Mouse (Mus musculus): ENCODE data around the gene Fbxw10.
A peak's percentile ranks its signal among the peaks of the same experiment; 100 is the strongest.

Gene Fbxw10

DNA sequence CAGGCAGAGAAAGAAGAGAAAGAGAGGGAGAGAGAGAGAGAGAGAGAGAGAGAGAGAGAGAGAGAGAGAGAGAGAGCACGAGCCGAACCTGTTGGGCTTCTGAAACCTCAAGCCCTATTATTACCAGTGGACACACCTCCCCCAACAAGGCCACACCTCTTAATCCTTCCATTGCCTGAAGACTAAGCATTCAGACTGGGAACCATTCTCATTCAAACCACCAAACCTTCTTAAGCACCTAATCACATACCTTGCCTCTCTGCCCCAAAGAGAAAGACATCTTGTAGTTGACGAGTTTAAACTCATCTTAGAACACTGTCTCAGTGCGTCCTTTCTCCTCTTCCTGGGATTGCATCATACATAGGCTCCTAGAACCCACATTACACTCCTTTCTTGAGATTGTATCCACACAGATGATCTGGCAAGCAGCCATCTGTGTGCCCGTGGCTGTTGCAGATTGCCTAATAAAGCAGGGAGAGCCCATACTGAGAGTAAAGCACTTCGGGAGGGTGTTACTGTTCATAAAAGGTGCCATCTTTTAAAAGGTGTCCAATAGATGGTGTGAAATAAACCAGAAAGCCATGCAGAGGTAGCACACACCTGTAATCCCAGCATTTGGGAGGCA lies 57.1 kb downstream of the Fbxw10 start:
- DNase-seq (ENCODE audit: low read depth, low spot score) = no peak

GRCm38 (mm10) chr11:62909720-62910306 lies 62.9 kb downstream of the Fbxw10 start:
- DNase-seq (ENCODE audit: low read depth, low spot score) = no peak

DNA sequence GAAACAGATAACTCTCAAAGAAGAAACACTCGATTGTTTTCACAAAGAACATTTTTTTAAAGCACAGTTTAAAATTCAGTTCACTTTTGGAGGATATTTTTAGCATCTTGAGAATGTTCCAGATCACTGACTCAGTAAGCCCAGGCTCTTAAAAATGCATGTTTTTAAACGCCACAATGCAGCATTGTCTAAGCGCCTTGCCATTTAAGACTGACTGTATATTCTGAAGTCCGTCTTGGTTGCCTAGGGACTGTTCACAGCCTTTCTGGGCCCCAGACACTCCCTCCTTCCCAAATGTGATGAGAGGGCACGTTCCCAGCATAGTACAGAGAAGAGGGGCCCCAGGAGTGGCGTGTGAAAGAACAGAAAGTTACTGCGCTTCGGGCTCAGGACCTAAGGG lies 64.5 kb downstream of the Fbxw10 start:
- DNase-seq (ENCODE audit: low read depth, low spot score) = no peak

- DNase-seq (ENCODE audit: low read depth, low spot score) = no peak
Observed at GRCm38 (mm10) chr11:62913141-62913540, 66.3 kb downstream of the Fbxw10 start.

DNA sequence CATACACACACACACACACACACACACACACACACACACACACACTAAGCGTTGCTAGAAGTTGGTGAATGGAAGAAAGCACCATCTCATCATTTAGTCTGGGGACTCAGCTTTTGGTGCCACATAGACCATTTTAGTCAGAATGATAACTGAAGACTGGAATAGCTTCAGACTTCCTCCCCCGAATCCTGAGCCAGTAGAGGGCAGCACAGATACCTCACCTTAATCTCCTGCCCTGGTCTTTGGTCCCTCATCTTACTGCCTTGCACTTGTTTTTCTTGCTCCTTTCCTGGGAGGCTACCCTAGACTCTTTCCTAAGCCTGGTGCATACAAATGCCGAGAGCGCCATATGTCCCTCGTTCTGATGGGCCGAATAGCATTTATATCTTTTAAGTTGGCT lies 67.7 kb downstream of the Fbxw10 start:
- DNase-seq (ENCODE audit: low read depth, low spot score) = no peak

DNA sequence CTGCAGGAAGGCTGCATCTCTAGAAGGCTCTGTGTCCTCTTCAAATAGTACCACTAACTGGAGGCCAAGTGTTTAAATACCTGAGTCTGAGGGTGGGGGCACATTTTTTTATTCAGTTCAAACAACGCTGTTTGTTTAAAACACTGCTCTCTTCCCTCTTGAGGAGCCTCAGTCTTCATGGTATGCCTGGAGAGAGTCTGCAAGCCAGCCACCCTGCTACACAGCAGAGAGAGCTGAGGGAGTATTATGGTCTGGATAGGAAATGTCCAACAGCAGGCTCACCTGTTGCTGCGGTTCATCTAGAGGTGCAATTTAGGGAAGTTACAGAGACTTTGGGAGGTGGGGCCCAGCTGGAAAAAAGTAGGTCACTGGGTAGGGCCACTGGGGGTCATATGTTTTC lies 68.6 kb downstream of the Fbxw10 start:
- no peak for DNase-seq (ENCODE audit: low read depth, low spot score)

- no peak for DNase-seq (ENCODE audit: low read depth, low spot score)
Observed at GRCm38 (mm10) chr11:62916765-62917164, 69.9 kb downstream of the Fbxw10 start.

DNA sequence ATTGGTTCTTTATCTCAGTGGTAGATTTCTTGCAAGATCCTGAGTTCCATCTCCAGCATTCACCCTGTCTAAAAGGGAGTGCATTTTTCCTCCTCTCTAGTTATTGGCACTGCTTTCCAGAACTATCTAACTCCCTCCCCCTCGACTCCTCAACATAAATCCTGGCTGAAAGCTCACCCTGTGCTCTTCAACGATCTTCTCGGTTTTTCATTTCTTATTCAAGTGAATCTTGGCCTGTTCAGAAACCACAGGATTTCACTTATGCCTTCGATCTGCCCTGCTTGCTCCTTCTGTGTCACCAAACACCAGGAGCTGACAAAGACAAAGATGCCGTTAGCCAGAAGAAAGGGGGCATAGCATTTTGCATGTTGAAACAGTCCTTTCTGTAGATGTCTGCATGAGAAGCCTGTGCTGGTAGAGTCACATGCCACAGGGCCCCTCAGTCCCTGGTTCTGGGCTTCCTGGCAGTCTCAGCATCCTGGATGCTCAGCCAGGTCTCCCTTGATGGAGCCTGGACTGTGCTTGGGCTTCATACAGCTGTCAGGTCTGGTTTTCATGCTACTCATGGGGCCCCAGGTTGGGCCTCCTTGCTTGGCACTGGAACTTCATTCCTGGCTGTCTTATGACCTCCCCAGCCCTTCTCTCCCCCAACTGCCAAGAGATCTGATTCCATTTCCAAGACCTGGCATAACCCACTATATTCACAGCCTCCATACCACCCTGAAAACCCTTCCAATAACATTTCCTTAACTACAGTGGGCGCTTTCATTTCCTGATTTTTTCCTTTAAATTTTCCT lies 73.3 kb downstream of the Fbxw10 start:
- DNase-seq (ENCODE audit: low read depth, low spot score) = no peak

DNA sequence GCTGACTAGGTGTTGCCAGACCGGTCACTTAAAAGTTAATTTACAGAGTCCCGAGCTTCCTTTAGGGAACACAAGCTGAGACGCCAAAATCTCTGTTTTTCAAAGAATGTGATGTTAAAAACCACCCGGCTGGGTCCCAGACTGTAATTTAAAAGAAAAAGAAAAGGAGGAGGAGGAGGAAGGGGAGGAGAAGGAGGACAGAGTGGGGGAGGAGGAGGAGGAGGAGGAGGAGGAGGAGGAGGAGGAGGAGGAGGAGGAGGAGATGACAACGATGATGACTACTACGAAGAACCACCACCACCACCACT lies 73.8 kb downstream of the Fbxw10 start:
- no peak for DNase-seq (ENCODE audit: low read depth, low spot score)

DNA sequence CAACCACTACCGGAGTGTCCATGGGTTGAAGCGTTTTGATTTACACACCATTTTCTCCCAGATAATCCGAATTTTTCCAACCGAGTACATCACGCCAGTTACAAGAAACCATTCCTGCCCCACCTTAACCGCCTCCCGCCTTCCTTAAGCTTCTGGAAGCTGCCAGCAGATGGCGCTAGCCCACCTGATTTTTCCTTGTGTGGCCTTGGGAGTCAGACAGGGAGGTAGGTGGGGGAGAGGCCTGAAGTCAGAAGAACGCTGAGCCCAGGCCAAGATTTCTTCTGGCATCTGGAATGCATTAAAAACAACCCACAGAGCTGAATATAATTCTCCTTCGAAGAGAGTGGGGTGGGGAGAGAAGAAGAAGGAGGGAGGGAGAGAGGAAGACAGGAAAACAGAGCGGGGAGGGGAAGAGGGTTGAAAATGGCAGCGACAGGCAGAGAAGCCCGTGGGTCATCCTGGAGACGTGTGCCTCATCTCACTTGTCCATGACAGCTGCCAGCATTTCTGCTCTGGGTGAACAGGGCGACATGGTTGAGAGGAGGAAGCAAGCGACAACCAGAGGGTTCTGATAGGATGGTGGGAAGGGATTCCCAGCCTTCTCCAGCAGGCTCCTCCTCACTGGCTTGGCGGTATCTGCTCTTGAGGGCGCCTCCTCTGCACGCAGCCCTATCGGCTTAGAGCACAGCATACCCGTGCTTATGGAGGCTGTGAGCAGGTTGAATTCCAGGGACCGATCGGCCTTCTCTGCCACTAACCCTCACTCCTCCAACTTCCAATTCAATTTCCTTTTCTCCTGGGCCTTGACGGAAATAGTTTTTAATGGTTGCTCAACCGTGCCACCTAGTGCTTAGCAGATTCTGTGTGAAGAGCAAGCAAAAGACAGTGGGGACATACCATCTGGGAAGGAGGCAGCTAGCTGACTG lies 74.4 kb downstream of the Fbxw10 start:
- DNase-seq (ENCODE audit: low read depth, low spot score) = peak; percentile 90

DNA sequence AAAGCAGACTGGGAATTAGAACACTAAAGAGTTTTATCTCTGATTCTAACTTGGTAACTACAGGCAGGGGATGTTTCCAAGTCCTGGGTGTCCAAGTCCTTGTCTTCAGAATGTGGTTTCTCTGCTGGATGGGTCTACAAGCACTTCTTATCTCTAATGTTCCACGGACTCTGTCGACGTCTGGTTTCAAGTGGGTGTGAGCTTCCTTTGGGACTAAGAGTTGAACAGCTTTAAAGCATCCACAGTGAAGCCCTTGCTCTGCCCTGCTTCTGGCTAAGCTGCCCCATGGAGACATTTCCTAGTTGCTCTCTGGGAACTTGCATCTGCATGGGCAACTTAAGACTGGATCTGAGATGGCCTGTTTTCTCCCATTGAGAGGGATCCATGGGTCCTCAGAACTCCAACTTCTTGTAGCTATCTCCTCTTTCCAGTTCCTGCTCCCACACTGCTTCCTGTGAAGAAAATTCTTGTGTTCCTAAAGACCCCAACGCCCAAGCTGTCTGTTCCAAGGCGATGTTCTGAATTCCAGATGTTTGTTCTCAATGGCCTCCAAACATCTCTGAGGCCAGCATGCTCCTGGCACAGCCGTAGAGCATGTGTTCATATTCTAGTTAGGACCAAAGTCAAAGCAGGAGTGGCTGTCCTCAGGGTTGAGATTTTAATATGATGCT lies 77.4 kb downstream of the Fbxw10 start:
- DNase-seq (ENCODE audit: low read depth, low spot score) = no peak

Measured in retina, postnatal 7 days (tissue).